Mouse (Mus musculus): ENCODE results near the gene Rbms2. TPM values are rescaled to one million over a fixed set of nuclear protein-coding genes. Genes with fewer than 3 reads are reported as not detected.
A peak's percentile ranks its signal among the peaks of the same experiment; 100 is the strongest.
"Not testable (repeated sequence)": the region's sequence is repeated elsewhere in the genome, so short reads cannot be mapped to it uniquely, and the experiment has no call there.

Rbms2 gene
- polyA plus RNA-seq, 1 experiment from 2014 or later: 74.2 TPM

DNA sequence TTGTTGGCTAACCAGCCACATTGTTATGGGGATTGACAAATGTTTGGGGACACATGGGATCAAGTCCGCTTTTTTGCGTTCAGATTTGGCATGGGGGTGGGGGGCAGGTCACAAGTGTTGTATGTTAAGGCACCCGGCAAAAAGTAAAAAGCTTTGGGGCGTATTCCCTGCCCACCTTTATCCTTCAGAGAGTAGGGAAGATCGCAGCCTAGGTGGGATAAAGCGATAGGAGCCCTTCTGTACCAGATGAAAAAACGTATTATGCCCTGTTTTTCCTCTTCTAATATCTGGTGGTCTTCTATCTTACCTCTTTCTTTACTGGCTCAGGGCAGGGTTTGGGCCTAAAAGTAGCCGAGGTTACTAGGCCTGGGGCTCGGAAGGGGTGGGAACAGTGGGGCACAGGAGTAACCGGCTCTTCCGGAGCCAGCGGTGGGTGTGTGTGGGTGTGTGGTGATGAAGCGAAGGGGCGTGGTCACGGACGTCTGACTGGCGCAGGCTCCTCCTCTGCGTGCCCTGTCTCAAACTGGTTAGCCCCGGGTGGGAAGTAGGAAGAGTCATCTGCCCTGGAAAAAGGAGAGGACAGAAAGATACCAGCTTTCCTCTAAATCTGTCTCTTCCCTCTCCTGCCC, 85.6 kb downstream of the Rbms2 start:
- no peak for TF ChIP-seq CTCF (IDR thresholded peaks at IDR 0.05)
- in situ Hi-C loops (cut with MboI; ENCODE audit: low pct_unique_long_range_greater_than_20kb): no loop called here
- DNase-seq (ENCODE audit: low read depth, low spot score): no peak
- ATAC-seq: peak; percentile 29
- CTCF ChIA-PET: interaction anchor here (0.9 to 4.7 kb wide), 3 partner anchors 9 to 91 kb away, joined by 4 to 44 read pairs (median 6); no protein-coding TSS in a partner anchor
- POLR2A ChIA-PET: interaction anchor here (0.5 to 1.8 kb wide), 6 partner anchors 11 to 422 kb away, joined by 3 to 5 read pairs (median 3); partner anchors contain the start of genes Atp5b and Naca
- H3K27me3 ChIP-seq: no peaks in the 10 kb centered on the region

DNA sequence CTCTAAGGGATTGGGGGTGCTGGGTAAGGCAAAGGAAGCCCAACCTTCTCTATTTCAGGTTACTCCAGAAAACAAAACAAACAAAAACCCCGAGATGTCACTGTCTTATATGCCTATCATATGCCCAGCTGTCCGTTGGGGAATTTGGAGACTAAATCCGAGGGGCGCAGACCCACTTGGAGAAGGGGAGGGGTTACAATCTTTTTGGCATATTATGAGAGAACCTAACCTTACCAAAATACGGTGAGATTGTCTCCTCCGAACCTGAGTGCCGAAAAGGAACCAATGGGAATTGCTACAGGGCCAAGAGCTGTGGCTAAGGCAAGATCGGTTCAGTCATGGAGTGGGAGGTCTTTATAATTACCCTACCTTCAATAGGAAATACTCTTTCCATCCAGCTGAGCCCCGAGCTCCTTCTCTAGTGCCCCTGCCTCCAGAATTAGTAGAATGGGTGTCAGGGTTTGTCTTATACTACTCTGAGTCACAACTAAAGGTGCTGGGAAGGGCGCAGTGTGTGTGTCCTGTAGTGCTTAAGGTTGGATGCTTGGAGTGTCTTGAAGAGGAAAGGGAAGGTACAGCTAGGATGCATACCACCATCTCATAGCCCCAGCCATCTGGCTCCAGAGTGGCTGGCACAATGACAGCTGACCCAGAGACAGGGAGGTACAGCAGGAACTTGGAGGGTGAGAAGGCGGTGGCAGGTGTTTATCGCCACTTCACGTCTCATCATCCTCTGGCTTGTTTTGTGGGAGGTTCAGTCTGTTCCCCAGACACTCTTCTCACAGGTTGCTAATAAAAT, 86.4 kb downstream of the Rbms2 start:
- CTCF ChIA-PET: interaction anchor here (0.6 to 4.7 kb wide), 4 partner anchors 11 to 252 kb away, joined by 3 to 44 read pairs (median 3); partner anchors contain the start of gene Atp5b
- in situ Hi-C loops (cut with MboI; ENCODE audit: low pct_unique_long_range_greater_than_20kb): no loop called here
- no peak for TF ChIP-seq CTCF (IDR thresholded peaks at IDR 0.05)
- POLR2A ChIA-PET: interaction anchor here (0.6 to 2.9 kb wide), 7 partner anchors 10 to 83 kb away, joined by 3 to 20 read pairs (median 4); partner anchors contain the start of genes Atp5b and Naca
- H3K27me3 ChIP-seq: no peaks in the 10 kb centered on the region
- DNase-seq (ENCODE audit: low read depth, low spot score) (no peak), ATAC-seq (no peak)

DNA sequence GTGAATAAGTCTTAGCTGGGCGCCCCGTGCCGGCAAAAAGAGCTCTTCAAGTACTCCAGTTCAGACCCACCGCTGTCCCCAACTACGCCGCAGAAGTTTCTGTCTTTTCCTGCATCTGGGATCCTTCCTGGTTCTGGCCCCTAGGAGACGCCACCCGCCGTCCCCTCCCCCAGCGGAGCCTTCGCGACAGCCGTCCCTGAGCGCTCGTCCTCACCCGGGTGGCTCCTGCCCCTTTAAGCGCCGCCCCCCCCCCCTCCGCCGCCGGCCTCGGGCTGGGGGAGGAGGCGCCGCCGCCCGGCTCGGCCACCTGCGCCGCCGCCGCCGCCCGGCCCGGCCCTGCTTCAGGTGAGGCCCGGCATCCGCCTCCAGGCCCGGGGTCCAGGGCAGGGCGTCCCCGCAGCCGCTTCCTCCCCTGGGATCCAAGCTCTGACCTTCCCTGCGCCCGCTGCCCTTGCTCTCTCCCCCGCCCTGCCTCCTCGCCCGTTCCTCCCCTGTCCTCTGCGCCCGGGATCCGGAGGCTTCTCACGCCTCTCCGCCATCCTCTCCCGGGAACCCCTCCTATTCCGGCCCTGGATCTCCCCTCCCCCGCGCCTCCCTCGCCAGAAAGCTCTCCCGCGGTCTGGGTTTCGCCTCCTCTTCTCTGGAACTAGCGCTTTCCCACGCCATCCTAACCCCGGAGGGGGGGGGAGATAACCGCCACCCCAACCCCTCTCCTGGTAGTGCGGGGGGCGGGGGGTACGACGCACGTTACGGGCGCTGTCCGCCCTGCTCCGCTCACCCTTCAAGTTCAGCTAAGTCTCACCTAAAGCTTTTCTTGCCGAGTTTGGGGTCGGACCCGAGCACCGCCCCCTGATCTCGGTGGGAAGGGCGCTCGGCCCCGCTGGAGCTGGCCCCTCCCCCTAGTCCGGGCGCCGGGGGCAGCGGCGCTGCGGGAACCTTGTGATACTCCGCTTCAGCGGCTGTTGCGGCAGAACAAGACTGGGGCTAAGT, 87.3 kb downstream of the Rbms2 start:
- peak; percentile 49 for ATAC-seq
- ChIA-PET POLR2A (interaction anchor here (0.6 to 2.9 kb wide), 5 partner anchors 9 to 252 kb away, joined by 3 to 20 read pairs (median 4); partner anchors contain the start of gene Atp5b), CTCF (interaction anchor here (0.6 to 4.7 kb wide), 7 partner anchors 10 to 253 kb away, joined by 3 to 44 read pairs (median 6); partner anchors contain the start of gene Atp5b)
- in situ Hi-C loops (cut with MboI; ENCODE audit: low pct_unique_long_range_greater_than_20kb): no loop called here
- H3K27me3 ChIP-seq: no peaks in the 10 kb centered on the region
- no peak for DNase-seq (ENCODE audit: low read depth, low spot score)
- TF ChIP-seq CTCF (IDR thresholded peaks at IDR 0.05): no peak

DNA sequence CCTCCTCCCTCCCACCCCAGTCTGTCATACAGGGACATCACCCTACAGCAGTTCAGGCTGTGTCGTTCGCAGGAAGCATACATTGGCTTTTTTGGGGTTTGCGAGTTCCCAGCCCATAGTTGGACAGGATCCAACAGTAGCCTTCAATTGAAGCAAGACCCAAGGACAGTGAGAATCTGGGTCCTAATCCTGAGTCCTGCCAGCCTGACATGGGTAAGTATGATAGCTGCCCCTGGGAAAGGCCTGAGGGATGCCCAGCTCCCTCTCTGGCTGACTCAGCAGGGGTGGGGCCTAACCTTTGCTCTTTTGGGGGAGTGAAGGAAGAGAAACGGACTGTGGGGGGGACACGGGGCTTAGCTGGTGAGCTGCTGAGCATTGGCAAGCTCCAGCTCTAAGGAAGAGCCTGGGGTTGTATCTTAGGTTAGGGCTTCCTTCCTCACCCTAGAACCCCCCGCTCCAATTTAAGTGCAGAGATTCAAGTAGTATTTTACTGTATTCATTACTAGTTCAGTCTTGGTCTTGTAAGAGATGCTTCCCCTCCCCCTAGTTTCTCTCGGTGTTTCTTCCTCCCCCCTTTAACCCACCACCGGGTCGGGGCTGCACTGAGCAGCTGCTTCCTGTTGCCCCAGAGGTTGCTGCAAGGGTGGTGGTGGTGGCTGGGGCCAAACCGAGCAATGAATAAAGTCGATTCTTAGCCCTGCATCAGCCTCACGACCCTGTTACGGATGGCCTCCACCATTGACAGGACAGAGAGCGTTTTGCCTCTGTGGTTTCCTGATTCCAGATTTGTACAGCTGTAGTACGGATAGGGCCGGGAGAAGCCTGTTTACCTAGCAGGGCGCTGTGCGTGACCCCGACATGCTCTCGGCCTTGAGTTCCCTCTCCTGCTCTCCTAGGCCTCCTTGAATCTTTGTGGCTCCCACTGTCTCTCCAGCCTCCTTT, 88.3 kb downstream of the Rbms2 start, which contains the start of gene Baz2a:
Gene Baz2a, plus strand, starts transcription at position 14 of the 942 bp plus-strand sequence.
- in situ Hi-C loops (cut with MboI; ENCODE audit: low pct_unique_long_range_greater_than_20kb): no loop called here
- no peak for TF ChIP-seq CTCF (IDR thresholded peaks at IDR 0.05)
- DNase-seq (ENCODE audit: low read depth, low spot score) (no peak), ATAC-seq (peak; percentile 7)
- ChIA-PET CTCF (interaction anchor here (1.0 to 4.7 kb wide), 12 partner anchors 13 to 100 kb away, joined by 3 to 44 read pairs (median 6); no protein-coding TSS in a partner anchor), POLR2A (interaction anchor here (0.8 to 2.9 kb wide), 5 partner anchors 8 to 100 kb away, joined by 3 to 20 read pairs (median 4); partner anchors contain the start of gene Atp5b)
- H3K27me3 ChIP-seq: no peaks in the 10 kb centered on the region

DNA sequence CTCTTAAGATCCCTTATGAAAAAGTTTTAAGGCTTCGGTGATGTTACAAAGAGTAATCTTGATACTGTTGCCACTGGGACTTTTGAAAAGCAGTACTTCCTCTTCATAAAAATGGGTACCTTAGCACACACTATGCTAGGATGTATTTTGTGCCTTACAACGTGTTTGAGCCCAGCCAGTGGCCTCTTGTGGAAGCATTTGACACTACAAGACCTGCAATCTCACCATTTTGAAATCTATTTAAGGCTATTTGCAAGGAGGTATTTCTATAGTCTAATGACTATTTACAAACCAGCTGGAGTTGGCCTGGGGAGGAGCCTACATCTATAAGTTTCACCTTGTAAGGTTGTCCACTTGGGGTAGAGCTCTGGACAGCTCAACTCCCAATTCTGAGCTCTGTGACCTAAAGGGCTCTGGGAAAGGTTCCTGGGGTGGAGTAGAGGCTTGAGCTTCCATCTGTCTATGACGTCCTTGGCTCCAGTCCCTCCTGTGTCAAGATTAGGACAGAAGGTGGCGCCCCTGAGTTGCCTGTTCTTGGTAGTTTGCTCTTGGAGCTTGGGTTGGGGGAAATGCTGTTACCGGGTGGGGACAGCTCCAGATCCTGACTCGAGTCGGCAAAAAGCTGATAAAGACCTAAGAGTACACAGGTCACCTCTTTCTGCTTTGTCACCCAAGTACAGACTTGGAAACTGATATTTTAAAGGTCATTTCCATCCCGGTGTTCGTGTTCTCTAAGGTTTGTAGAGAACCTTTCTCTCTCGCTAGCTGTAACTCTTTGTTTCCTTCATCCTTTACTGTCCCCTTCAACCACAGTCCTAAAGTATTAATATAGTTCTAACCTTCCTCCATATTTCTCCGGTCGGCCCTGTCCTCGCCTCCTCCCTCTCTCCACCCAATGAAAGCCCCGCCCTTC, 89.2 kb downstream of the Rbms2 start:
- ChIA-PET CTCF (interaction anchor here (0.9 to 4.7 kb wide), 14 partner anchors 14 to 101 kb away, joined by 3 to 44 read pairs (median 4); no protein-coding TSS in a partner anchor), POLR2A (interaction anchor here (0.6 to 2.9 kb wide), 3 partner anchors 7 to 101 kb away, joined by 3 to 20 read pairs (median 3); partner anchors contain the start of gene Atp5b)
- in situ Hi-C loops (cut with MboI; ENCODE audit: low pct_unique_long_range_greater_than_20kb): no loop called here
- ATAC-seq (peak; percentile 37), DNase-seq (ENCODE audit: low read depth, low spot score) (no peak)
- H3K27me3 ChIP-seq: no peaks in the 10 kb centered on the region
- no peak for TF ChIP-seq CTCF (IDR thresholded peaks at IDR 0.05)

DNA sequence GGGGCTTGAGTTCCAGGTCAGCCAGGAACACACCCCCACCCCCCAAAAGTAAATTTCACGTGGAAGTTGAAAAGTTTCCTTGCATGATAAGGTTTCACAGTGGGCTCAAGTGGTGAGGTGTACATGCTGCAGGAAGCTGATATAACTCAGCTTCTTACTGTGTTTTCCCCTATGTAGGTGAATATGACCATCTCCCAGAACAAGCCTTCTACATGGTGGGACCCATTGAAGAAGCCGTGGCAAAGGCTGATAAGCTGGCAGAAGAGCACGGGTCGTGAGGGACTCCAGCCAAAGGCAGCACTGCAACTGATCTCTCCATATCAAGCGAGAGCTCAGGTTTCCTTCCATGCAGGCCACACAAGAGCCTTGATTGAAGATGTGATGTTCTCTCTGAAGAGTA, 90.3 kb downstream of the Rbms2 start:
- in situ Hi-C loops (cut with MboI; ENCODE audit: low pct_unique_long_range_greater_than_20kb): loop anchor here (5.0 kb wide), 1 partner anchor 97 kb away; no protein-coding TSS in a partner anchor
- CTCF ChIA-PET: interaction anchor here (0.9 to 4.7 kb wide), 8 partner anchors 15 to 102 kb away, joined by 3 to 44 read pairs (median 4); no protein-coding TSS in a partner anchor
- ATAC-seq: no peak
- POLR2A ChIA-PET: interaction anchor here (0.6 to 1.1 kb wide), 3 partner anchors 14 to 53 kb away, joined by 3 read pairs; no protein-coding TSS in a partner anchor
- no peak for TF ChIP-seq CTCF (IDR thresholded peaks at IDR 0.05)
- H3K27me3 ChIP-seq: no peaks in the 10 kb centered on the region
- DNase-seq (ENCODE audit: low read depth, low spot score): no peak

DNA sequence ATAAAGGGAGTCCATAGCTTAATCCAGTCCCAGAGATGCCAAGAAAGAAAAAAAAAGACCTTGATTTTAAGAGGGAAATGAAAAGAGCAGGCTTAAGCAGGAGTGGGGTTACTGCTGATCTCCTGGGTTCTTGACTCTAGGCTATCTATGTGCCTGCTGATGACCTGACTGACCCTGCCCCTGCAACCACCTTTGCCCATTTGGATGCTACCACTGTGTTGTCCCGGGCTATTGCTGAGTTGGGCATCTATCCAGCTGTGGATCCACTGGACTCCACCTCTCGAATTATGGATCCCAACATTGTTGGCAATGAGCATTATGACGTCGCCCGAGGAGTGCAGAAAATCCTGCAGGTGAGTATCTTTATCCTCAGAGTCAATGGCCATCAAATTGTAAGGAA, 91.9 kb downstream of the Rbms2 start:
- ATAC-seq: no peak
- ChIA-PET POLR2A (interaction anchor here (0.9 to 1.0 kb wide), 2 partner anchors 71 to 101 kb away, joined by 4 to 5 read pairs; no protein-coding TSS in a partner anchor), CTCF (interaction anchor here (1.2 kb wide), 1 partner anchor 98 kb away, joined by 5 read pairs; no protein-coding TSS in a partner anchor)
- H3K27me3 ChIP-seq: no peaks in the 10 kb centered on the region
- DNase-seq (ENCODE audit: low read depth, low spot score): no peak
- no peak for TF ChIP-seq CTCF (IDR thresholded peaks at IDR 0.05)
- in situ Hi-C loops (cut with MboI; ENCODE audit: low pct_unique_long_range_greater_than_20kb): loop anchor here (5.0 kb wide), 1 partner anchor 99 kb away; no protein-coding TSS in a partner anchor

DNA sequence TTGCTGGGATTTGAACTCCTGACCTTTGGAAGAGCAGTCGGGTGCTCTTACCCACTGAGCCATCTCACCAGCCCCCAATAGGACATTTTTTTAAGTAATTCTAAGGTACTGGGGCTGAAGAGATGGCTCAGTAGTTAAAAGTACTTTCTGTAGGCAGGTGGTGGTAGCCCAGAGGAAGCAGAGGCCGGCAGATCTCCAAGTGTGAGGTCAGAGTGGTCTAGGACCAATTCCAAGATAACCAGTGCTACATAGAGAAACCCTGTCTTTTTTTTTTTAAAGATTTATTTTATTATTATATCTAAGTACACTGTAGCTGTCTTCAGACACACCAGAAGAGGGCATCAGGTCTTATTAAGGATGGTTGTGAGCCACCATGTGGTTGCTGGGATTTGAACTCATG, 92.9 kb downstream of the Rbms2 start:
- POLR2A ChIA-PET: interaction anchor here (0.9 to 1.0 kb wide), 2 partner anchors 70 to 102 kb away, joined by 4 to 5 read pairs; no protein-coding TSS in a partner anchor
- H3K27me3 ChIP-seq; ATAC-seq; DNase-seq (ENCODE audit: low read depth, low spot score): not testable (repeated sequence)
- CTCF ChIA-PET: interaction anchor here (1.2 kb wide), 1 partner anchor 99 kb away, joined by 5 read pairs; no protein-coding TSS in a partner anchor
- in situ Hi-C loops (cut with MboI; ENCODE audit: low pct_unique_long_range_greater_than_20kb): loop anchor here (5.0 kb wide), 1 partner anchor 100 kb away; no protein-coding TSS in a partner anchor
